Mouse (Mus musculus) embryo, embryonic 11 days (tissue): ENCODE measurements at regions not wholly inside any gene's neighbourhood (a gene's known extent, or its start where the extent isn't known, plus 50 kb on each side); places are given as distances from the start of the nearest gene placed in this dataset.

ENCODE experiments used
- DNase-seq: peaks from one replicate; pipeline ENCODE4 v3.0.0-alpha.2; 2015

- no peak for DNase-seq
Measured at GRCm38 (mm10) chr3:48658386-48658785, 1098.7 kb downstream of the Pcdh18 start.

GRCm38 (mm10) chr3:48655084-48655483, 1102.0 kb downstream of the Pcdh18 start:
- DNase-seq, result no peak

- no peak for DNase-seq
Measured at GRCm38 (mm10) chr3:48631889-48632483, 1125.1 kb downstream of the Pcdh18 start.

- DNase-seq, result no peak
Measured at GRCm38 (mm10) chr3:48608933-48609332, 1148.2 kb downstream of the Pcdh18 start.

- DNase-seq, result no peak
Measured at GRCm38 (mm10) chr3:48604840-48605239, 1152.3 kb downstream of the Pcdh18 start.

- DNase-seq, result no peak
Measured at GRCm38 (mm10) chr3:48587341-48587740, 1169.8 kb downstream of the Pcdh18 start.

GRCm38 (mm10) chr3:48586145-48586544, 1171.0 kb downstream of the Pcdh18 start:
- DNase-seq, result peak; percentile 7

GRCm38 (mm10) chr3:48584340-48584739, 1172.8 kb downstream of the Pcdh18 start:
- no peak for DNase-seq

GRCm38 (mm10) chr3:48582521-48582920, 1174.6 kb downstream of the Pcdh18 start:
- no peak for DNase-seq

- DNase-seq, result no peak
Measured at GRCm38 (mm10) chr3:48579971-48580370, 1177.2 kb downstream of the Pcdh18 start.

GRCm38 (mm10) chr3:48579229-48579628, 1177.9 kb downstream of the Pcdh18 start:
- no peak for DNase-seq

GRCm38 (mm10) chr3:48546669-48547068, 1210.5 kb downstream of the Pcdh18 start:
- DNase-seq, result no peak

- peak; percentile 25 for DNase-seq
Measured at GRCm38 (mm10) chr3:48515009-48515408, 1242.1 kb downstream of the Pcdh18 start.

GRCm38 (mm10) chr3:48503996-48504395, 1253.1 kb downstream of the Pcdh18 start:
- DNase-seq, result no peak

- no peak for DNase-seq
Measured at GRCm38 (mm10) chr3:48464679-48465078, 1292.4 kb downstream of the Pcdh18 start.

GRCm38 (mm10) chr3:48441938-48442337, 1315.2 kb downstream of the Pcdh18 start:
- DNase-seq, result no peak

- DNase-seq, result no peak
Measured at GRCm38 (mm10) chr3:48429406-48430033, 1327.6 kb downstream of the Pcdh18 start.

- DNase-seq, result no peak
Measured at GRCm38 (mm10) chr3:48389862-48390261, 1367.3 kb downstream of the Pcdh18 start.
